Mouse (Mus musculus): ENCODE results near the gene Rslcan18.
"Not testable (repeated sequence)": the region's sequence is repeated elsewhere in the genome, so short reads cannot be mapped to it uniquely, and the experiment has no call there.

Rslcan18 gene

DNA sequence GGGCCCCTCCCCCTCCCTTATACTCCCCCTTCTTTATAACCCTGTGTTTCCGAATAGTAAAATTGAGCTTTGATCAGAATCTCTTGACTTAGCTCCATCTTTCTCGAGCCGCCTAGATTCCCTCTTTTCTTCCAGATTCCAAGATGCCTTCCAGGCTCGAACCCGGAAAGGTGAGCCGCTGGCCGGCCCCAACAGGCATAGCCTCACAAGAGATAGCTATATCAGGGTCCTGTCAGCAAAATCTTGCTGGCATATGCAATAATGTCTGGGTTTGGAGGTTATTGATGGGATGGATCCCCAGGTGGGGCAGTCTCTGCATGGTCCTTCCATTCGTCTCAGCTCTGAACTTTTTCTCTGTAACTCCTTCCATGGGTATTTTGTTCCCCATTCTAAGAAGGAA lies at the start of gene Rslcan18:
Gene Rslcan18 (minus strand): TSS at position 101 of the 400 bp plus-strand sequence.
- DNase-seq (ENCODE audit: extremely low read depth, low read depth): not testable (repeated sequence)

DNA sequence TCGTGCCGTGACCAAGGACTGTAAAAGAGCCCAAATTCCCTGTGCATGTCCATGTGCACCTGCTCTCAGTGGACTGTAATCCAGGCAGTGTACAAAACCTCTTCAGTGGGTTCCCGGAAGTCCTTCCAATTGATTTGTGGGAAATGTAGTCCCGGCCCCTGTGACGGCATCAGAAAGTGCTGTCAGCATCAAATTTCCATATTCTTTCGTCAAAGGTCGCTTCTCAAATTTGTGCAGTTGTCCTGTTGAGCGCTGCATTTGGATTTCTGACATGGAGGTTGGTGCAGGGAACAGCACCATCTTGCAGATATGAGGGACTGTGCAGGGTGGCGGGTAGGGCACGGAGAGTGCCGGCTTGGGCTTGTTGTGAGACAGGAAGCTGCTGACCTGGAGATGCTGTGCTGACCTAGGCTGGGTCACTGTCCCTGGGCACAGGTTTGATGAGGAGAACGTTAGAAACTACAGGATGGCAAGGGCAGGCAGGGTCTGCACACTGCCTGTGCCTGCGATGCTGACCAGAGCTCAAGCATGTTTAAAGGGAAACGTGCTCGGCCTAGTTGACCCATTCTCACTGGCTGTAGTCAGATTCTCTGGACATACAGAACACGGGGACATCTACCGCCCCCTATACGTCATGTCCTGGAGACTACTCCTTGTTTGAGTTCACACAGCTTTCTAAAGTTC lies 12.1 kb upstream of the Rslcan18 start:
- DNase-seq (ENCODE audit: extremely low read depth, low read depth): peak; percentile 76

DNA sequence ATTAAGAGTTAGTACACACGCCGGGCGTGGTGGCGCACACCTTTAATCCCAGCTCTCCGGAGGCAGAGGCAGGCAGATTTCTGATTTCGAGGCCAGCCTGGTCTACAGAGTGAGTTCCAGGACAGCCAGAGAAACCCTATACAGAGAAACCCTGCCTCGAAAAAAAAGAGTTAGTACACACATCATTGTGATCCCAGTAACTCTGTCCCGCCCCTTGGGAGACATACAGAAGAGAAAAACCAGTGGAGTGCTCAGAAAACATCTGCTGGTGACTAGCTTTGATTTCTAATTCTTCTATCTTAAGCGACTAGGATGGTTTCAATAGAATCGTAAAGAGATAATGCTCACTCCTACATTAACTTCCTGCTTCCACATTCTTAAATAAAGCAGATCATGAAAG lies 11.4 kb upstream of the Rslcan18 start:
- DNase-seq (ENCODE audit: extremely low read depth, low read depth): not testable (repeated sequence)

DNA sequence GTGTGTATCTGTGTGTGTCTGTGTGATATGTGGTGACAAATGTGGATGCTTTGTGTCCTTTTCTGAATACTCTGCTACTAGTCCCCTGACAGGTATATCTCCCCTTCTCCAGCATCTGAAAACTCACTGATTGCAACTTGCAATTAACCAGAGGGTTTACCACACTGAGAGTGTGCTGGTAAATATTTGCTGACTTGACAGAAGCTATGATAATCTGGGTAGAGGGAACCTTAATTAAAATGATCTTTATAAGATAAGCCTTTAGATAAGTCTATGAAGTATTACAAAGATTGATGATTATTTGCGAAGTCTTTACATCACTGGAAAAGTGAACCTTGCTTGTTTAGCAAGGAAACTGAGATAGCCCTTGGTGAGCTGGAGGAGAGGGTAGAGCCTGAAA lies 8.4 kb upstream of the Rslcan18 start:
- no peak for DNase-seq (ENCODE audit: extremely low read depth, low read depth)

DNA sequence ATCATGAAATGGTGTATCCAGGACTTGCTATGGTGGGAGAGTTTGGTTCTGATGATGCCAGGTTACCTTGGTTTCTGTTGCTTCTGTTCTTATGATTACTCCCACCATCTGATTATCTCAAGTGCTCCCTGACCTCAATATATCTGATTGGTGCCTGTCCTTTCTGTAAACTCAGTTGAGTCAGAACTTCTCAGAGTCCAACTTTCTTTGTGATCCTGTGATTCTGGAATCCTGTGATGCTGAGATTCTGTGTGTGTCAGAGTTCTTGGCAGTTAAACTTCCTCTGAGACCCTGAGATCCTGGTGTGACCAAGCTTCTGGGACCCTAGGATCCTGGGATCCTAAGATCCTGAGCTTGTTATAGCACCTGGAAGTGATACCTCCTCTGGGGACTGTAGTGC lies 5.3 kb upstream of the Rslcan18 start, which contains the start of gene Zfp759:
Gene Zfp759 (plus strand): TSS at position 301 of the 400 bp plus-strand sequence.
- DNase-seq (ENCODE audit: extremely low read depth, low read depth): not testable (repeated sequence)

DNA sequence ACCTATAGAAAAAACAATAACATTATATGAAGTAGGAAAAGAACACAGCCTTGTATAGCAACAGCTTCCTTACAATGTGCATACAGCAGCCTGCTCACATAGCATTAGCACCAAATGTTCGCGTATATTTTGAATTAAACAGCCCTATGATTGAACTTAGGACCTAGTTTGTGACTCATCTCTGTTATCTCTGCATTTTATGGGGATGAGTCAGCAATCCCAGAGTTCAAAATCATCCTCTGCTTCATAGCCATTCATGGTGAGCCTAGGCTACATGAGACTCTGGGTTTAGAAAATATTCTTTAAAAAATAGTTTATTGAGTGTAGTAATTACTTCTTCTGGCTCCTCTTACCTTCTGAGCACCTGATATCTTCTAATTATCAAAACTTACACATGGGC lies 2.8 kb downstream of the Rslcan18 start:
- DNase-seq (ENCODE audit: extremely low read depth, low read depth): no peak

DNA sequence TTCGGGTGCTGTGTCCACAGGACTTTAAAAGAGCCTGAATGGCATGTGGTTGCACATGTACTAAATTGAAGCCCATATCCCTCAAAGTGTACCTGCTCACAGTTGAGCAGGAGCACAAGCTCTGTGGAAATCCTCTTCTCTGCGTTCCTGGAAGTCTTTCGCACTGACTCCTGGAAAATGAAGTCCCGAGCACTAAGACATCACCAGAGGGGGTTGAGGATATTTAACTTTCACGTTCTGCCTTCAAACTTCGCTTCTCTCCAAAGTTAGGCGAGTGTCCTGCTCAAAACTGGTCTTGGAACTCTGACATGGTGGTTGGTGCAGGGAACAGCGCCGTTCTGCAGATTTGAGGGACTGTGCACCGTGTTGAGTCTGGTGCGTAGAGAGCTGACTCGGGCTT lies 4.0 kb downstream of the Rslcan18 start:
- DNase-seq (ENCODE audit: extremely low read depth, low read depth): no peak

DNA sequence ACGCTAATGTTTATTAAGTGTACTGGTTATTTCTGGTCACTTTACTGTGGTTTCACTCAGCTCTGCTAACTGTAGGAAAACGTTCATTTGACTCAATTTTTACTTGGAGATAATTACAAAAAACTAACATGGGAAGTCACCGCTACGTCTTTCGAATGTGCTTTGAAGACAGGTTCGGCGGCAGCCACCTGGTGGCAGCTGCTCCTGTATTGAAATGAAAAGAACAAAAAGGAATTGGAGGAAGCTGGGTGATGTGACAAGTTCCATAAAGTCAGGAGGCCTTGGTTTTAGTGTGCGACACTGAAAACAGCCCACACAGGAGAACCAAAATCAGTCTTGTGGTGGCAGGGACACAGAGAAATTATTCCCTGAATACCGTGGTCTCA lies 7.2 kb downstream of the Rslcan18 start:
- DNase-seq (ENCODE audit: extremely low read depth, low read depth): no peak

DNA sequence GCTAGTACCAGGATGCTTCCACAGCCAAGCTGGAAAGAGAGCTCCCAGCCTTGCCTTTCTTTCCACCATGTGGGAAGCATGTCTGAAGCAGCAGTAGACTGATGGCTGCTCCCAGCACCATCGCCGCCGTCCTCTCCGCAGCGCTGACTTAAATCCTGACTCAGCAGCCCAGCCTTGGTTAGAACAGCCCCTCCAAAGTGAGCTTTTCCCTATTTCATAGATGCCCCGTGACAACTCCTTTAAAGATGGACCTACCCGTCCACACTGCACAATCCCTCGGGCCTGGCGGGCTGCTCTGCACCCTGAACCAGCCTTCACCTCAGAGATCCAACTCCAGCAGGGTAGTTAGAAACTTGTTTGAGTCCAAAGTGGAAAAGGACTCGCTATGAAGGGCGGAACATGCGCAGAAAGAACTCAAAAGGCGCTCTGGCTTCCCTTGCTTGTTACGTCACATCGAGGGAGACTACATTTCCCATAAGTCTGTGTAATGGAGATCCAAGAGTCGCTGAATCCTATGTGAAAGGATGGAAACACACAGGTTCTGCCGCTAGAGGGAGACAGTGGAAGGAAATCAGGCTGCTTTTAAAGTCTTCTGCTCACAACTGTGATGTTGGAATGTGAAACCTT lies 7.8 kb downstream of the Rslcan18 start, which contains the start of gene Gm28557:
Gene Gm28557 (minus strand): TSS at position 411 of the 627 bp plus-strand sequence.
- peak; percentile 98 for DNase-seq (ENCODE audit: extremely low read depth, low read depth)

DNA sequence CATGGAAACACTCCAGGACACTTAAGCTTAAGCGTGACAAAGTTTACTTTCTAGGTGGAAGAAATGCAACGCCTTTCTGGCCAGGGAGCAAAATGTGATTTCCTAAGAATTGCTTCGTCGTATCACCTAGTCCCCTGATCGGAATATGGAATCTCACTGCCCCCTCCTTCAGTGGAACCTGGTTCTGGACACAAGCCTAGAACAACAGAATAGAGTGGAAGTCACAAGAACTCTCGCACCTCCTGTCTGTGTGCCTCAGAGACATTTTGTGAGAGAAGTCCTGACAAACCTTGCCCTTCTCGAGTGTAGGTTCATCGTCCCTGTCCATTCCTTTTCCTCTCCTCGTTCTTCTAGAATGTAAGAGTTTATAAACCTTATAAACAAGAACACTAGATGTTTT lies 8.4 kb downstream of the Rslcan18 start:
- no peak for DNase-seq (ENCODE audit: extremely low read depth, low read depth)

DNA sequence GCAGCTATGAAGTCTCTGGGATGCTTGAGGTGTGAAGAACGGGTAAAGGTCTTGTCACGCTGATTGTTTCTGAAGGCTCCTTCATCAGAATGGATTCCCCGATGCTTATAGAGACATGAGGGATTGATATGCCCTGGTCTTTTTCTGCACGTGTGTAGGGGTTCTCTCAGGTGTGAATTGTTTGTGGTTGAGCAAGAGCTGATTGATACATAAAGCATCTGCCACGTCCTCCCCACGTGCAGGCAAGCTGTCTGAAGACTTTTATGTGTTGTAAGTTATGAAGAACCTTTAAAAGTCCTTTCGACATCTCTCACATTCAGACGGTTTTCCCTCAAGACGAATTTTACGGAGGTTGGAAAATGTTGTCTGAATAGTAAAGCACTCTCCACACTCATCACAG lies 18.2 kb downstream of the Rslcan18 start, which contains the start of gene Zfp708:
Gene Zfp708 (minus strand): TSS at position 101 of the 400 bp plus-strand sequence.
- no peak for DNase-seq (ENCODE audit: extremely low read depth, low read depth)

DNA sequence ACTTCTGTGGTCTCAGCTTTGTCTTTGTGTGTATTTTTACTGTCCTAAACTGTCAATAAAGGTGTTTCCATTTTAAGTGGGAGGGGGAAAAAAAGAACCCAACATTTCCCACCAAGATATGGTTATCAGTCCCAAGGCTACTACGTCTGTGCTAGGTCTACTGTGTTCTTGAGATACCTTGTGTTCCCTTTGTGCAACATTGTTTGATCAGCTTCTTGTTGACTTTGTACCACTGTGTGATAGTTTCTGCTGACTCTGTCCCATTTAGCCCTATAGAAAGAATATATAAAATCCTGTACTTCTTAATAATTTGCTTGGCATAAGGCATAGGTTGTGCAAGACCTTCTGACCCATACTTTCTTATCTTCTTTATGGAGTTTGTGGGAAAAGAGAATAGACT lies 25.9 kb downstream of the Rslcan18 start:
- DNase-seq (ENCODE audit: extremely low read depth, low read depth): no peak

DNA sequence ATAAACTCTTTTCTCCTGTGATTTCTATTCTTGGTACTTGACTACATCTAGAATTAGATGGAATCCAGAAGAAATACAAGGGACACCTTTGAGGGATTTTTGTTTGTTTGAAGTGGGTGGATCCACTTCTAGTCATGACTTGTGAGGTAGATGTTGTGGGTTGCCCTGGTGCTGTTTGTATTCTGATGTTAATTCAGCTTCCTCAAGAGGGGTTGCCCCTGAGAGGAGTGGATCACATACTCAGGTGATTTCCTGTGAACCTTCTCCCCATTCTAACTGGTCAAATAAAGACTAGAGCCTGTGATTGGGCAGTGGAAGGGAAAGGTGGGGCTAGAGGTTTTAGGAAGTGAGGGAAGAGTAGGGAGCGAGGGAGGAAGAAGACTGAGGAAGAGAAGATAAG lies 34.1 kb downstream of the Rslcan18 start:
- DNase-seq (ENCODE audit: extremely low read depth, low read depth): peak; percentile 27

DNA sequence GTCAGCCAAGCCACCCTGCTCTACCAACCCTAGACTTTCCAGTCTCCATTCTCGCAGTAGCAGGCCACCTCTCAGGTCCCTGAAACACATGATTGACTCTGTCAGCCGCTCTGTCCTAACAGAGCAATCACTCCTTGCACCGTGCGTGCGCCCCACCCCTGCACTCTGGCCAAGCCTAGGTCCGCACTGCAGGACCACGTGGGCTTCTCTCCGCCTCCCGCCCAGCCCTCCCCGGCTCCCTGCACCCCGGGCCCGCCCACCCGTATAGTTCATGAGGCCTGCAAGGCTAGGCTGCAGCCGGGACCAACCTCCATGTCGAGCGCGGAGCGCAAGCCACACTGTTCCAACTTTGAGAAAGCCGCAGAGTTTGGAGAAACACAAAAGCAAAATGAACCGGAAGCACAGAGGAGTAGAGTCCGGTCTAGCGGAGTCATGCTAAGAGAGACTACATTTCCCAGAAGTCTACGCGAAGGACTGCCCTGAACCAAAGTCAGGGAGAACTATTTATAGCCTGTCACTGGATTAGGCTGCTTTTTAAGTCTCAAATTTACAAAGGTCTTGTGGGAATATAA lies 34.8 kb downstream of the Rslcan18 start:
- DNase-seq (ENCODE audit: extremely low read depth, low read depth): peak; percentile 73

DNA sequence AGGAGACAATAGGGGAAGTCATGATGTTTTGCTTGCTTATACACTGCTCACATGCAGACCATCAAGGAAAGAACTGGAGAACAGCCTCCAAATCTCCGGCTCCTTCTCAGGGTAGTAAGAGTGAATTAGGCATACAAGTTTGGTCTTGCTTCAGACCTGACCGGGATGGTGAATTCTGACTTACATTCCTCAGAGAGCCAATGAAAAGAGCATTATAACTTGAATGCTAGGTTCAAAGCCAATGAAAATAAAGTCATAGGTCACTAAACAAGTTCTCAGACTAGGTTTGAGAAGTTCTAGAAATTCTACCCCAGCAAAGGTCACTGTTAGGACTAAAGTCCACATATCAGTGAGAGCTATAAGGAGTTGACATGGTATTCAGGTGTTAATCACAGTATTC lies 38.8 kb downstream of the Rslcan18 start:
- DNase-seq (ENCODE audit: extremely low read depth, low read depth): no peak

DNA sequence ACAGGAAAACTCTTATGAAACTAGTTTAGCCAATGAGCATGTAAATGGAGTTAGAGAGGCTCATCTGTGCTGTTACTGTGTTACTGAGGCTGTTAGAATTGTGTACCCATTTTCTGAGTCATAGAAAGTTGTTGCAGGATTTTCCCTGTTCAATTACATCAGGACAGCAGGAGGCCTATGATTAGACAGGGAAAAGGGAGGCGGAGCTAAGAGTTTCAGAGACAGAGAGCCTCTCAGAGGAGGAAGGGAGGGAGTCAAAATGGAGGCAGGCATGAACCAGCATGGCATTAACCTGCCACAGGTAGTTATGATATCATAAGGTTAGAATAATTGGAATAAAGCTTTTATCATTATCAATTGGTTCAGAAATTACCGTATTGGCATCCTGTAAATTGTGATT lies 43.3 kb downstream of the Rslcan18 start:
- no peak for DNase-seq (ENCODE audit: extremely low read depth, low read depth)

DNA sequence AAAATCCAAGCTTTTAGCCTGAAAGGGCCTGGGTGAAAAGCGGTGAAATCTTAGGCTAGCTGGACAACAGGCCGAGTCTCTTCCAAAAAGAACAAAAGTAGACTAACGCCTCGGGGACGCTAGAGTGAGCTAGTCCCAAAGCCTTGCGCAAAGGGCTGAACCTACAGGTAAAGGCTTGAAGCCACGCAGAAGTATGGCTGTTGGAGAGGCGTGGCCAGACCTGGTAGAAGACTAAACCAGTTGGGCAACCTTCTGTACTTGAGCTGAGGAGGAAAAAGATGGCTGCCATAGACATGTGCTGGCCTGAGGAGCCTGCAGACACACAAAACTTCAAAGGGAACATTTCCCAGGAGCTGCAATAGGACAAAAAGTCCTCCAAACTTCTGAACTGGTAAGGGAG lies 50.7 kb downstream of the Rslcan18 start:
- no peak for DNase-seq (ENCODE audit: extremely low read depth, low read depth)

DNA sequence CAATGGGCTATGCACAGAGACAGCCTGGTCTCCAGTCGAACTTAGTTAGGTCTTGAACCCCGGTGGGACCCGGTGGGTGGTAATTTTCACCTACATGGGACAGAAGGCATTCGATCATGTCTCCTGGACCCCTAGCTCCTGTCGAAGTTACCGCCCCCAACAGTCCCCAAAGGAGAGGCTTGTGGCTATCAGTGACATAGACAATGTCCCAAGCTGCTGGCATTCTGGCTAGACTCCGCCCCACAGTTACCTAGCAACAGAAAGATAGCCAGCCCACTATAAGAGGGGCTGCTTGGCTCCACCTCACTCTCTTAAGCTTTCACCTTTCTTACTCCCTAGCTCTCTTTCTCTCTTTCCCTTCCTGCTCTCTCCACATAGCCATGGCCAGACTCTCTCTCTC lies 53.6 kb downstream of the Rslcan18 start:
- DNase-seq (ENCODE audit: extremely low read depth, low read depth): no peak

DNA sequence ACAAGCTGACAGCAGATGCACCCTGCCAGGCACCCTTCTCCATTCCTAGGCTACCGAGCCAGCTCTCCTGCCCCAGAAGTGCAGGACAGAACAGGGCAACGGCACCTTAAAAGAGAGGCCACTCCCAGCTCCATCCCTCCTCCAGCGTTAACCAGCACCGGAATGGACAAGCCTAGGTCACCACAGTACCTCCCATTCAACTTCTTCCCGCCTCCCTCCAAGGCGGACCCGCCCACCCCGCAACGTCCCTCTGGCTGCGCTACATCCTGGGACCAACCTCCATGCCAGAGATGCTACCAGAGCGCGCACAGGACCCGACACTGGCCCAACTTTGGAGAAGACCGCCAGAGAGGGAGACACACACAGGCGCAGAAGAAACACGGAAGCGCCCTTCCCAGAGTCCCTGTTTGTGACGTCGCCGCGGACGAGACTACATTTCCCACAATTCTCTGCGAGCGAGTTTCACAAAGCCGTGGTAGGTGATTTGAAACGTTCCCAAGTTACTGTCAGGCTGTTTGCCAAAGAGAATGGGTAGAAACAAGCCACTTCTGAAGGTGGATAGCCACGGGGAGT lies 55.2 kb downstream of the Rslcan18 start, which contains the start of gene Zfp712:
Gene Zfp712 (minus strand): TSS at position 385 of the 573 bp plus-strand sequence.
- DNase-seq (ENCODE audit: extremely low read depth, low read depth): peak; percentile 88

DNA sequence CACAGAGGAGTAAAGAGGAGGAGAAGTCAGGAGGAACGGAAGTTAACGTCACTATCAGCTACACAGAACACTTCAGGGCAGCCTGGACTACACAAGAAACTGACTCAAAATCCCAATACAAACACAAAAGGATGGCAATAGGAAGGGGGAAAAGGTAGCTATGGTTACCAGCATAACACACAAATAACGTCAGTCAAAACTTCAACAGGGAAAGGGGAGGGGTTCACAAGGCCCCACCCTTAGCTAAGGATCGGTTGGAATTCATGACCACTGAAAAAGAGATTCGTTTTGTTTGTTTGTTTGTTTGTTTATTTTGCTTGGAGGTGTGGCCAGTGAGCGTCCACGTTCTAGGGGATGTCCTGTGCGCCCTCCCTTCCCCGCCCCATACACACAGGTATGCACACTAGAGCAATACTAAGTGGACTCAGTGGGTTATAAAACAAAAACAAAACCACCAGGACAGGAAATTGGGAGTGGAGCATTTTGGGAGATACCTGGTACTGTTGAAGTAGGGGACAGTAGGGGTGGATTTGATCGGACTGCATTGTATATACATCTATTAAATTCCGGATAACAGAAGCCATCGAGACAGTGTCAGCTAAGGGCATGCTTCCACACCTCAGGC lies 55.8 kb downstream of the Rslcan18 start:
- no peak for DNase-seq (ENCODE audit: extremely low read depth, low read depth)

Measured in MEL-GATA-1-ER (cell line).